Mouse (Mus musculus) ES-Bruce4 (cell line): Measurements from ENCODE around the gene Tex261.

Source experiments
- CTCF ChIP-seq: IDR thresholded peaks from one replicate; pipeline ENCODE4 v1.8.1; 2011; ENCODE audit warnings: low read depth, low read length
- EP300 ChIP-seq: IDR thresholded peaks from 2 replicates; pipeline ENCODE4 v1.6.1; 2011; ENCODE audit warnings: low read depth, low read length; ENCODE audit not compliant: insufficient read depth
- POLR2A ChIP-seq: IDR thresholded peaks from one replicate; pipeline ENCODE4 v1.8.1; 2011; ENCODE audit warnings: low read length; ENCODE audit not compliant: insufficient read depth

DNA sequence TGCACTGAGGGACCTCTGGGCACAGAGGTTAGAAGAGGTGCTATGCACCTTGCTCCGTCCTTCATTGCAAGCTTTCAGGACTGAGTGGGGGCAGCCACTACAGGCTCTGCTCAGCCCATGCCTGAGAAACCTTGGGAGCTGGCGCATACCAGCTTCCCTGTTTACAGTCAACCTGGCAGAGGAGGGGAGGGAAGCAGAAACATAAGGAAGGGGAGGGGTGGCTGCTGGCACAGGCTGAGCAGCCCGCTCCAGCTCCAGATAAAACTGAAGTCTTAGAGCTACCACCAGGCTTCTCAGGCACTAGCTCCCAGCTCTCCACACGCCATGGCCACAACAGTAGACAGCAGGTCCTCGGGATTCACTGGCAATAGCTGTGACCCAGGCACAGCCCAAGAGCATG, 32.9 kb downstream of the Tex261 start, which contains the start of gene Atp6v1b1:
- TF ChIP-seq POLR2A (no peak), CTCF (no peak), EP300 (no peak)
